16 mouse cellular contexts compared by ENCODE assay signal in the genomic region with DNA sequence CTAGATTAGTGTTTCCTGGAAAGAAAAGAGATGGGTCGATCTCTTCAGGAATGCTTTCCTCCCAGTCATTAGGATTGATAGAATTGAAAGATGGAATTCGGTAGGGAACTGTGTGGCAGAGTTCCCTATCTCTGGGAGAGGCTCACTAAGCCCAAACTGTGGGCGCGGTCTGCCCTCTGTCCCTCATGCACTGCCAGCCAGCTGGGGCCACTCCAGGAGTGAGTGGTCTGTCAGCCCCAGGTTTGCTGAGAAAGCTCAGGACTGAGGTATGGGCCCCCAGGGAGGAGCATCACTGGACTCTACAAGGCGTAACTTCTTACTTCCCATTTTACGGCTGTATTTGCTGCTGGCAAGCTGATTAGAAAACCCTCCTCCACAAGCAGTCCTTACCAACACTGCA. TPM values are rescaled to one million over a fixed set of nuclear protein-coding genes. Genes with fewer than 3 reads are reported as not detected.
A peak's percentile ranks its signal among the peaks of the same experiment; 100 is the strongest.
DNase-seq lines count a peak whose midpoint lies in the region; ATAC-seq and TF ChIP-seq lines count a peak whose summit lies in the region.
"Had no signal": no experiment of that assay in that cellular context is flagged by ENCODE, and none has a peak within 500 bp of the region (broad histone marks: within the 10 kb centered on the region; RNA-seq: fewer than 3 reads in every experiment).

No protein-coding gene starts in this region.

- DNase-seq in embryo, embryonic 10.5 days (ENCODE audit: low spot score), result peak; percentile 26
- no peak for DNase-seq in embryo, embryonic 11 days
- DNase-seq in kidney, adult 8-10 months, result no peak
- no peak for DNase-seq in gastrocnemius, adult 2 months
- no peak for DNase-seq in spleen, postnatal 36 days (ENCODE audit: low spot score in 2 of 2)
- DNase-seq: kidney, postnatal 10 days; right cerebral cortex, postnatal 25 days had no signal

- no peaks in the 10 kb centered on the region for H3K27me3 ChIP-seq in kidney, embryonic 16.5 days (ENCODE audit: insufficient read depth, low read length)
- H3K27me3 ChIP-seq in hindbrain, embryonic 16.5 days (replicated peaks; ENCODE audit: control insufficient read depth, insufficient read depth, low read length), result no peaks in the 10 kb centered on the region
- H3K27me3 ChIP-seq in midbrain, embryonic 15.5 days (replicated peaks), result no peaks in the 10 kb centered on the region
- H3K27me3 ChIP-seq: neural tube, embryonic 12.5 days had no signal

- intact Hi-C loops in gastrocnemius, adult 2 months (cut with DNase I), result no loop called here

- H3K27ac ChIP-seq in kidney, embryonic 16.5 days (ENCODE audit: low read length), result peak overlapping the region; percentile 61; the same call in 1 of the 2 replicates
- peak overlapping the region; percentile 29 for H3K27ac ChIP-seq in hindbrain, embryonic 16.5 days (ENCODE audit: low read depth, low read length)
- H3K27ac ChIP-seq in midbrain, embryonic 15.5 days, result 0 out of 2 replicates have a peak overlapping the region, but pooled peaks have one; percentile 16
- no peak overlapping the region for H3K27ac ChIP-seq in gastrocnemius, adult 2 months
- H3K27ac ChIP-seq: left cerebral cortex, adult 2 months; neural tube, embryonic 12.5 days had no signal

- no peaks in the 10 kb centered on the region for H3K9me3 ChIP-seq in kidney, embryonic 16.5 days (ENCODE audit: low read length)
- H3K9me3 ChIP-seq in hindbrain, embryonic 16.5 days (ENCODE audit: control insufficient read depth, low read length), result no peaks in the 10 kb centered on the region
- H3K9me3 ChIP-seq in midbrain, embryonic 15.5 days, result no peaks in the 10 kb centered on the region
- H3K9me3 ChIP-seq: neural tube, embryonic 12.5 days had no signal

- no peak for TF ChIP-seq CTCF in gastrocnemius, adult 2 months (IDR thresholded peaks at IDR 0.05)

- no peak overlapping the region for H3K4me3 ChIP-seq in kidney, embryonic 16.5 days (ENCODE audit: low read length)
- no peak overlapping the region for H3K4me3 ChIP-seq in hindbrain, embryonic 16.5 days (ENCODE audit: low read length)
- no peak overlapping the region for H3K4me3 ChIP-seq in midbrain, embryonic 15.5 days
- no peak overlapping the region for H3K4me3 ChIP-seq in gastrocnemius, adult 2 months
- H3K4me3 ChIP-seq: left cerebral cortex, adult 2 months; neural tube, embryonic 12.5 days had no signal

- H3K4me2 ChIP-seq in kidney, embryonic 16.5 days (replicated peaks; ENCODE audit: low read depth, low read length), result no peak overlapping the region
- H3K4me2 ChIP-seq in hindbrain, embryonic 16.5 days (ENCODE audit: low read length), result no peak overlapping the region
- H3K4me2 ChIP-seq in midbrain, embryonic 15.5 days, result no peak overlapping the region
- H3K4me2 ChIP-seq: heart, embryonic 11.5 days; neural tube, embryonic 12.5 days had no signal

- H3K36me3 ChIP-seq in kidney, embryonic 16.5 days (ENCODE audit: insufficient read depth, low read length), result no peaks in the 10 kb centered on the region
- no peaks in the 10 kb centered on the region for H3K36me3 ChIP-seq in hindbrain, embryonic 16.5 days (ENCODE audit: control insufficient read depth, insufficient read depth, low read length)
- H3K36me3 ChIP-seq in midbrain, embryonic 15.5 days (replicated peaks), result no peaks in the 10 kb centered on the region
- H3K36me3 ChIP-seq: neural tube, embryonic 12.5 days had no signal

- WGBS in kidney, embryonic 16.5 days, result 57% methylated on average over 6 of the region's 6 CpGs
- WGBS in hindbrain, embryonic 16.5 days, result 72% methylated on average over 6 of the region's 6 CpGs
- WGBS in midbrain, embryonic 15.5 days, result 76% methylated on average over 6 of the region's 6 CpGs

- no peak overlapping the region for H3K9ac ChIP-seq in kidney, embryonic 16.5 days (replicated peaks; ENCODE audit: low read length)
- H3K9ac ChIP-seq in hindbrain, embryonic 16.5 days (ENCODE audit: low read depth, low read length), result no peak overlapping the region
- no peak overlapping the region for H3K9ac ChIP-seq in midbrain, embryonic 15.5 days
- H3K9ac ChIP-seq: neural tube, embryonic 12.5 days had no signal

- peaks cover 23% of the 10 kb centered on the region for H3K4me1 ChIP-seq in kidney, embryonic 16.5 days (ENCODE audit: insufficient read depth, low read length)
- H3K4me1 ChIP-seq in hindbrain, embryonic 16.5 days (ENCODE audit: control insufficient read depth, insufficient read depth, low read depth, low read length), result peaks cover 3% of the 10 kb centered on the region
- H3K4me1 ChIP-seq in midbrain, embryonic 15.5 days, result peaks cover 10% of the 10 kb centered on the region; the same call in 1 of the 2 replicates

- ATAC-seq in kidney, embryonic 16.5 days (ENCODE audit: low FRiP score, low TSS enrichment), result no peak
- ATAC-seq in hindbrain, embryonic 16.5 days, result peak; percentile 35; the same call in 1 of the 2 replicates
- ATAC-seq in midbrain, embryonic 15.5 days (replicated peaks), result no peak; the same call in 1 of the 2 replicates

RNA-seq across cellular contexts. Expression of gene Lmntd1, which starts 22.1 kb away (rescaled TPM):
- polyA plus RNA-seq in kidney, embryonic 16.5 days (2015; fragmentation: Nextera tagmentation; extraction: Ambion mirVana), result 1.6 and 1.8 TPM in 2 replicates
- 1.8 and 2.3 TPM in 2 replicates for polyA plus RNA-seq in hindbrain, embryonic 16.5 days (2015; fragmentation: Nextera tagmentation; extraction: Ambion mirVana)
- 1.7 and 1.8 TPM in 2 replicates for polyA plus RNA-seq in midbrain, embryonic 15.5 days (2015; fragmentation: Nextera tagmentation; extraction: Ambion mirVana)
- under 1 TPM in 1 of 2 experiments, not detected in 1; 0.10 TPM for total RNA-seq in gastrocnemius, adult 2 months (2021)
- total RNA-seq: common myeloid progenitor, adult 5-6 weeks; MEL had no signal

RNA-seq across cellular contexts. Expression of gene Tuba3b, which starts 23.5 kb away (rescaled TPM):
- polyA plus RNA-seq in kidney, embryonic 16.5 days (2015; fragmentation: Nextera tagmentation; extraction: Ambion mirVana), result 0.31 TPM in 1 of 2 replicates, not detected in the other
- not detected in 2 replicates for polyA plus RNA-seq in hindbrain, embryonic 16.5 days (2015; fragmentation: Nextera tagmentation; extraction: Ambion mirVana)
- not detected in 2 replicates for polyA plus RNA-seq in midbrain, embryonic 15.5 days (2015; fragmentation: Nextera tagmentation; extraction: Ambion mirVana)
- not detected for total RNA-seq in gastrocnemius, adult 2 months (2021)
- total RNA-seq: common myeloid progenitor, adult 5-6 weeks; left cerebral cortex, adult 2 months had no signal
- polyA plus RNA-seq: frontal cortex, adult 2 months; heart, embryonic 11.5 days; neural tube, embryonic 12.5 days had no signal
